Mouse (Mus musculus) heart, embryonic 10.5 days (tissue): ENCODE results near the gene Snd1. TPM values are rescaled to one million over a fixed set of nuclear protein-coding genes. Genes with fewer than 3 reads are reported as not detected.

Source experiments
- DNase-seq: peaks from one replicate; pipeline ENCODE4 v3.0.0-alpha.2; 2017; ENCODE audit warnings: low spot score
- H3K27ac ChIP-seq: fragments of 300-500 bp; sonication (generic); 2 replicates; pipeline ENCODE4 v1.5.1; 2016; ENCODE audit warnings: mild to moderate bottlenecking
- H3K27me3 ChIP-seq: fragments of 300-500 bp; sonication (generic); 2 replicates; pipeline ENCODE4 v1.6.1; 2016; ENCODE audit warnings: mild to moderate bottlenecking; ENCODE audit not compliant: poor library complexity, insufficient read depth, severe bottlenecking
- H3K36me3 ChIP-seq: fragments of 300-500 bp; sonication (generic); 2 replicates; pipeline ENCODE4 v1.6.1; 2016; ENCODE audit warnings: mild to moderate bottlenecking, moderate library complexity
- H3K4me1 ChIP-seq: fragments of 300-500 bp; sonication (generic); 2 replicates; pipeline ENCODE4 v1.6.1; 2016; ENCODE audit warnings: mild to moderate bottlenecking
- H3K4me3 ChIP-seq: fragments of 300-500 bp; sonication (generic); 2 replicates; pipeline ENCODE4 v1.5.1; 2016; ENCODE audit warnings: mild to moderate bottlenecking, moderate library complexity
- H3K9me3 ChIP-seq: fragments of 300-500 bp; sonication (generic); 2 replicates; pipeline ENCODE4 v1.6.1; 2016; ENCODE audit warnings: mild to moderate bottlenecking, moderate library complexity
- WGBS: fragments of 180-500 bp; shearing (Covaris S2); methylation state at CpG from one replicate; pipeline ENCODE4 v1.1.7; 2016; 5-methylcytosine and 5-hydroxymethylcytosine counted together
- polyA plus RNA-seq: library from polyadenylated mRNA; unstranded; fragments of >200 nt; fragmentation: Nextera tagmentation; extraction: Ambion mirVana; gene quantifications from 2 replicates; pipeline ENCODE4 v1.2.1, GENCODE M21; 2016

The Snd1 gene
- polyA plus RNA-seq, 1 experiment from 2014 or later: 120 TPM

DNA sequence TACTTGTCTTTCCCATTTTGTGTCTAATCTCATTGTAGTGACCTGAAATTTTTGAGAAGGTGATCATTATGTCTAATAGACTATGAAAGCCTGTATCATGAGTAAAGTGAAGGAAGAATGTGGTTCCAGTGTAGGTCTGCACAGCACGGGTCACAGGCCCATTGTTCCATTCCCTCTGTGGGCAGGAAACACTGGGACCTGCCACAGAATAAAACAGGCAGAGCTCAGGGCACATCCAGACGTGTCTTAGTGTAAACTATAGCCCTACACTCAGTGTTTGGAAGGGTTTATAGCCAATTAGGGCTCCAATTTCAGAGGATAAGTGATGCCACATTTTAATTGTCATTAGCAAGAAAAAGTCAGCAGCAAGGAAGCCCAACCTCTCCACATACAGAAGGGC lies 386.0 kb downstream of the Snd1 start:
- peaks cover 45% of the 10 kb centered on the region for H3K4me1 ChIP-seq
- H3K9me3 ChIP-seq: no peaks in the 10 kb centered on the region
- H3K27me3 ChIP-seq: no peaks in the 10 kb centered on the region
- no peak for DNase-seq
- no peak overlapping the region for H3K27ac ChIP-seq
- no peak overlapping the region for H3K4me3 ChIP-seq
- 62% methylated on average over 2 of the region's 2 CpGs for WGBS
- no peaks in the 10 kb centered on the region for H3K36me3 ChIP-seq

DNA sequence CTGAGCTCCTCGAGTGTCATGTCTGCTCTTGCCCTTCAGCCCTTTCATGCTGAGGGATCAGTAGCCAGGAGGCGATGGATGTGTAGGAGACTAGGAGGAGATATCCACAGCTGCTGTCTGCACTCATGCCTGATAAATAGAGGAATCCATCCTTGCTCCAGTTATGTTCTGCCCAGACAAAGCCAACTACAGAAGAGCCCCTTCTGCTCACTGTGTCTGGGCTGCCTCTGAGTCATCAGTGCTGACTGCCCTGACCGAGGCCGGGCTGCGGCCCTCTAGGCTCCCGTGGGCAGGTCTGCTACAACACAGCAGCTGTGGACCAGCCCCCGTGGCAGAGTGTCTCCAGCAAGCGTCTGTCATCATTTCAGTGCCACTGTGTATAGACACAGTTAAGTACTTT lies 387.4 kb downstream of the Snd1 start:
- H3K4me3 ChIP-seq: no peak overlapping the region
- 0 out of 2 replicates have a peak overlapping the region, but pooled peaks have one; percentile 22 for H3K27ac ChIP-seq
- H3K27me3 ChIP-seq: no peaks in the 10 kb centered on the region
- H3K36me3 ChIP-seq: no peaks in the 10 kb centered on the region
- H3K4me1 ChIP-seq: peaks cover 40% of the 10 kb centered on the region
- 46% methylated on average over 8 of the region's 8 CpGs for WGBS
- DNase-seq: no peak
- H3K9me3 ChIP-seq: no peaks in the 10 kb centered on the region

DNA sequence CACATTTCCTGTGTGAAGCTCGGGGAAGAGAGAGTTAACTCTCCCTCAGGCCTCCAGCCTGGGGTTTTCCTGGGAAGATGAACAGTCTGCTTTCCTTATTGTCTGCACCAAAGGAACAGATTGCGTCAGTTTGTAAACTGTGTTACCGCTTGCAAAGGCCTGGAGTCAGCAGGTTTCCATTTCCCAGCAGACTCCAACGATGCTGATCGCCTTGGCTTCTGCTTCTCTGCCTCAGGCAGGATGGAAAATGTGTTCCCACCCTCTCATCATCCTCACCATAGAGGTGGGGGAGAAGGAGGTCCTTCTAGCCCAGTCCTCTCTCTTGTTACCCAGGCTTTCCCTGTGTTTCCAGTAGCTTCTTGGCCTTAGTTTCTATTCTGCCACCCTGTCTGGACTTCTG lies 389.7 kb downstream of the Snd1 start:
- Histone ChIP-seq H3K9me3 (no peaks in the 10 kb centered on the region), H3K4me3 (no peak overlapping the region), H3K27me3 (no peaks in the 10 kb centered on the region), H3K27ac (no peak overlapping the region), H3K4me1 (peaks cover 35% of the 10 kb centered on the region), H3K36me3 (no peaks in the 10 kb centered on the region)
- 66% methylated on average over 5 of the region's 5 CpGs for WGBS
- no peak for DNase-seq

DNA sequence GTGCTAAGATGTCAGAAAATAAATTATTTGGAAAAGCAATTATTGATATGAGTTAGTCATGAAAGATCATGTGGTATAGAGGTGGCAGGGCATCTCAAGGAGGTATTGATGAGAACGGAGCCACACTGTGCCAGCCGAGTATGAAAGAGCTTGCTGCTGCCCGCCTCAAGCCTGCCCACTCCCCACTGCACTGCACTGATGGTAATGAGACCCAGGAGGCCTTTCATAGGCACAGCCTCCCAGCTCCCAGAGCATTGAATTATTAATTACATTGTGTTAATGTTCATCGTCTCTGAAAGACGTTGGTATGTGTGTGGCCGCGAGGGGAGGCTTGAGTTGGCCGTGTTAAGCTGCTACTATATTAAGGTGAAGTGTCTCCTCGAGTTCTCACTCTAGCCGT lies 390.2 kb downstream of the Snd1 start:
- H3K27ac ChIP-seq: no peak overlapping the region
- 84% methylated on average over 10 of the region's 10 CpGs for WGBS

DNA sequence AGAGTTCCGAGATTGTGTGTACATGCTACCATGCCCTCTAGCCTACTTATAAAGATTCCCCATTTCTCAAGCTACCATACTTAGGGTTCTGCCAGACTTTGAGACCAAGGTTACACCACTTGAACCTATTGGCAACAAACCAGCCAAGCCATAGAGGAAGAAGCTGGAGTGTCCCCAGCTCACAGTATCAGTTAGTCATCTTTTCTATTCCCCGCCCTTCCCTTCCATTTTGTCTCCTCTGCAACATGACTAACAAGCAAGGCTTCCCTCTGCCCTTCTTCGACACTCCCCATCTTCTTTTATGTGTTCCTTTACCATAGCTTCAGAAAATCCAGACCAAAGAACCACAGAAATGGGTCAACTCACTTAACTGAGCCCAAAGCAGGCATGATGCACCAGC lies 391.3 kb downstream of the Snd1 start:
- peaks cover 32% of the 10 kb centered on the region for H3K4me1 ChIP-seq
- no peaks in the 10 kb centered on the region for H3K9me3 ChIP-seq
- no peak for DNase-seq
- H3K27ac ChIP-seq: no peak overlapping the region
- no peaks in the 10 kb centered on the region for H3K27me3 ChIP-seq
- no peaks in the 10 kb centered on the region for H3K36me3 ChIP-seq
- 94% methylated on average over 3 of the region's 3 CpGs for WGBS
- no peak overlapping the region for H3K4me3 ChIP-seq

More for the DNA sequence above, 390.2 kb downstream of the Snd1 start:
- Histone ChIP-seq H3K36me3 (no peaks in the 10 kb centered on the region), H3K9me3 (no peaks in the 10 kb centered on the region), H3K4me3 (no peak overlapping the region), H3K27me3 (no peaks in the 10 kb centered on the region), H3K4me1 (peaks cover 35% of the 10 kb centered on the region)
- DNase-seq: no peak

DNA sequence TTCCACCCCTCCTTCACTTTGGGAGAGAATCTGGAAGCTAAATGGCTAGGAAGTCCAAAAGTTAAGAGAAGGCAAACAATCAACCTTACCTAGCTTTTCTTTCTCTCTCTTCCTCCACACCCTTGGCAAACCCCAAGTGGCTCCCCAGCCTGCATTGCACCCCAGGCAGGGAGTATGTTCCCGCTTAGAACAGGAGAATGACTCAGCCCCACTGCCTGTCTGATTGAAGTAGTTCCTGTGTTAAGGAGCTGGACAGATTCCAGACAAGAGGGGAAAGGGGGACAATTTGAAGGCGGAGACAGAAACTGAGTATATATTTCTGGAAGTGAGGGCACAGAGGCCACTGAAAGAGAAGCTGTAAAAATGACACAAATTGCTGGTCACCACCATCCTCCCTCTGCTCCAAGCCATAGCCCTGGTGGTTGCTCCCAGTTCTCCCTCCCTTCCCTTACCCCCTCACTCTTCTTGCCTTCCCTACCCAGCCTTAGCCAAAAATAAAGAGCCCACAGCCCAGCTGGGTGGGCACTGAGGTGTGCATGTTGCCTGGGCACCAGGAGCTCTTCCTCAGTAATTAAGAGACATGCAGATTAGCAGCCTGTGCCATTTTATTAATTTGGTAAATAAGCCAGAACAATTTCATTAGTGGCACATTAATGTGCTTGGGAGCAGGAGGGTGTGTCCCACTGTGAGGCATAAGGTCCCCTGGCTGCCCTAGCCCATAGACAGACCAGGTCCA lies 392.7 kb downstream of the Snd1 start:
- WGBS: 40% methylated on average over 2 of the region's 2 CpGs
- DNase-seq: no peak
- Histone ChIP-seq H3K9me3 (no peaks in the 10 kb centered on the region), H3K36me3 (no peaks in the 10 kb centered on the region), H3K27ac (0 out of 2 replicates have a peak overlapping the region, but pooled peaks have one; percentile 22), H3K4me3 (no peak overlapping the region), H3K4me1 (peaks cover 22% of the 10 kb centered on the region), H3K27me3 (no peaks in the 10 kb centered on the region)

DNA sequence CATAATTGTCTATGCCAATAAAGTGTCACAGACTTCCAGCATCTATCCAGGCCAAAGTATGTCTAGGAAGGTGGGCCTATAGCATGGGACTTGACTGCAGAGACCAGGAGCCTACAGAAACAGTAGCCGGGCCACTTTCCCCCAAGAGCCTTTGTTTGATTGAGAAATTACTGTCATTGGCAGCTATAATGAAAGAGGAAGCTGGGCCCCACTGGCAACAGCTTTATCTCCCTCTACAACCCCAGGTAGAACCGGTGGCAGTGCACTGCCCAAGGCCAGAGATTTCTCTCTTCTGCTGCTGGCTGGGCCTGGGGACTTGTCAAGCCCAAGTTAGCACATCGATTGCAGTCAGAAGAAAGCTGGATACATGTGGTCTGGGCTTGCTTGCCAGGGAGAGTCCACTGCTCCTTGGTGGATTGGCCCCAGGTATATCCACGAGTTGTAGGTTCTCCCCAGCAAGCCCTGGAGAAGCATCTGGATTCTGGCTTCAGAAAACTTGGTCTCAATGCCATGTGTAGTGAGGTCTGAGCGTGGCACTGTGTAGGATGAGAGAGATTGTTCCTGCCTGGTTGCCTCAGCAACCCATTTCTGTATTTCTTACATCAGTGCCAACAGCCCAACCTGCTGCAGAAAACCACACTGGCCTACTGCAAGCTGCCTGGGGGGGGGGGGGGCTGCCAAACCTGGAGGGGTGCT lies 396.9 kb downstream of the Snd1 start:
- Histone ChIP-seq H3K27ac (no peak overlapping the region), H3K27me3 (peaks cover 24% of the 10 kb centered on the region; the same call in 1 of the 2 replicates), H3K9me3 (no peaks in the 10 kb centered on the region), H3K4me1 (peaks cover 25% of the 10 kb centered on the region), H3K4me3 (no peak overlapping the region), H3K36me3 (peaks cover 11% of the 10 kb centered on the region; the same call in 1 of the 2 replicates)
- DNase-seq: no peak
- WGBS: 82% methylated on average over 5 of the region's 5 CpGs

DNA sequence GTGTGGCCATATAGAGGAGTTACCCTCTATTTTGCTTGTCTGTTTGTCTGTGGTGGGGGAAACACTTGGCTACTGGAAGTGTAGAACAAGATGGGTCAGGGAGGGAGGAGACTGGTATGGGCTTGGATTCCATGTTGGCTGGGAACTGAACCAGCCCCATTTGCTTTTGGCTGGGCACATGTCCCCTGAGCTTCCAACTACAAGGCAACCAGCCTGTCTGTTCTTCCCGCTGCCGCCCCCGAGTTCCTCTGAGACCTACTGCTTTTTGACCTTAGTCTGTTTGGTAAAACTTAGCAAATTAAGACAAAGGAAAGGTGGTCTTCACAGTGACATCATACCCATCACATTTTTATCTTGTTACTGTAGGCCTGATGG lies 397.5 kb downstream of the Snd1 start:
- H3K4me3 ChIP-seq: no peak overlapping the region
- peaks cover 23% of the 10 kb centered on the region for H3K4me1 ChIP-seq
- H3K27me3 ChIP-seq: peaks cover 27% of the 10 kb centered on the region; the same call in 1 of the 2 replicates
- H3K36me3 ChIP-seq: peaks cover 11% of the 10 kb centered on the region; the same call in 1 of the 2 replicates
- DNase-seq: no peak
- no peak overlapping the region for H3K27ac ChIP-seq
- WGBS: 88% methylated on average over 3 of the region's 3 CpGs
- no peaks in the 10 kb centered on the region for H3K9me3 ChIP-seq

DNA sequence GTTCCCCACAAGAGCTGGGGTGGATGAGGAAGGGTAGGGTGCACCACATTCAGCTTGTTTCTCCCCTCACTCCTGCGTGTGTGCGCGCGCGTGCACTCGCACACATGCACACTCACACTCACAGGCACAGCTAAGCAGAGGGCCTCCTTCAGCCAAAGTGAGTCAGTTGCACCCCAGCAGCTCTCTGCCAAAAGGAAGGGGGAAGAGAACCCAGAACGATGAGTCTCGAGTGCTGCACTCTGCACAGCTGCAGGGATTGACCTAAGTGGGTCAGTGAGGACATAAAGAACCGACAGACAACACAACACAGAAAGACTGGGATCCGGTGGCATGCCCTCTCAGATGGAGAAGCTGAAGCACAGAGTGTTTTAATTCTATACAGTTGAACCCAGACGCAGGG lies 399.1 kb downstream of the Snd1 start:
- Histone ChIP-seq H3K9me3 (no peaks in the 10 kb centered on the region), H3K27me3 (peaks cover 27% of the 10 kb centered on the region; the same call in 1 of the 2 replicates), H3K4me1 (peaks cover 31% of the 10 kb centered on the region), H3K4me3 (no peak overlapping the region), H3K36me3 (peaks cover 11% of the 10 kb centered on the region; the same call in 1 of the 2 replicates), H3K27ac (no peak overlapping the region)
- 88% methylated on average over 11 of the region's 11 CpGs for WGBS
- DNase-seq: no peak

DNA sequence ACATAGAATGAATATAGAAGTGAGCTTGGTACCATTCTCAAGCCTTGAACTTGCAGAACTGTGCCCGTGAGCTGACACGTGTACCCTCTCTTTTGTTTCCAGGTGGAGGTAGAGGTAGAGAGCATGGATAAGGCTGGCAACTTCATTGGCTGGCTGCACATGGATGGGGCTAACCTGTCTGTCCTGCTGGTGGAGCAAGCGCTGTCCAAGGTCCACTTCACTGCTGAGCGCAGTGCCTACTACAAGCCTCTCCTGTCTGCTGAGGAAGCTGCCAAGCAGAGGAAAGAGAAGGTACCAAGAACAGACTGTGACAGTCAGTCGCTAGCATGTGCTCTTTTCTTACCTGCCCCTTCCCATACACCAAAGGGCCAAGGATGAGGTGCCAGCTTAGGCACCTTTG lies 399.8 kb downstream of the Snd1 start:
- Histone ChIP-seq H3K9me3 (no peaks in the 10 kb centered on the region), H3K36me3 (peaks cover 11% of the 10 kb centered on the region; the same call in 1 of the 2 replicates), H3K4me1 (peaks cover 36% of the 10 kb centered on the region), H3K4me3 (no peak overlapping the region), H3K27me3 (peaks cover 27% of the 10 kb centered on the region; the same call in 1 of the 2 replicates), H3K27ac (no peak overlapping the region)
- DNase-seq: no peak
- WGBS: 88% methylated on average over 5 of the region's 5 CpGs

DNA sequence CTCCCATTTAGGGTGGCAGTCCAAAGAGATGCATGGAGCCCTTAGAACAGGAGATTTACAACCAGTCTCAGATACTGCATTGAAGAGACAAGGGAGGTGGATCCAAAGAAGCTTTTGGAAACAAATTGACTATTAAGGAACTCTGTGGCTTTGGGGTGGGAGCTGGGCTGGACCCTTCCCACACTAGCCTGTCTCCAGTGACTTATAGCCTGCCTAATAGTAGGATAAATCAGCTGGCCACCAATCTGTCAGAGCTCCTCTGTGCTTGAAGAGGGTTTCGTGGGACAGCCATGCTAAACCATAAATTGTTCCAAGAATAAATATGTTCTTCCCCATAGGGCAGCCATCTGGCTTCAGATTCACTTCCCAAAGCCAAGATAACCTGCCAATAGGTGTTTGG lies 400.4 kb downstream of the Snd1 start:
- peaks cover 15% of the 10 kb centered on the region for H3K36me3 ChIP-seq
- peaks cover 41% of the 10 kb centered on the region for H3K4me1 ChIP-seq
- H3K9me3 ChIP-seq: no peaks in the 10 kb centered on the region
- H3K27ac ChIP-seq: no peak overlapping the region
- peaks cover 27% of the 10 kb centered on the region; the same call in 1 of the 2 replicates for H3K27me3 ChIP-seq
- no peak overlapping the region for H3K4me3 ChIP-seq
- no peak for DNase-seq
- whole genome bisulfite sequencing: 91% methylated on average over 1 of the region's 1 CpGs

DNA sequence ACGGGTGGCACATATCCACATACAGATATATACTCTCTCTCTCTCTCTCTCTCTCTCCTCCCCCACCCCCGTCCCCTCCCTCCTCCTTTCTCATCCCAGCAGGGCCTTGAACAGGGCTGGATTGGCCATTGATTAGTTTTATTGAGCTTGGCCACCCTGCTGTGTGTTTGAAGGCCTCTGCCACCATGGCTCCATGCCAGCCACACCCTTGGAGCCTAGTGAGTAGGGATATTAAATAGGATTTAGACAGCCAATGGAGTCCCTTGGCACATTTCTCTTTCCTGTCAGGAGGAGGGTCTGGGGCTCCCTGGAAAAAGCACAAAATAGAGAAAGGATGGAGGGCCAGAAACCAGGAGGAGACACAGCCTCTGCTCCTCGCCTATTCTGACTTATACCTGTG lies 401.6 kb downstream of the Snd1 start:
- H3K4me3 ChIP-seq: no peak overlapping the region
- no peak for DNase-seq
- H3K4me1 ChIP-seq: peaks cover 51% of the 10 kb centered on the region
- WGBS: 71% methylated on average over 3 of the region's 3 CpGs
- peaks cover 18% of the 10 kb centered on the region for H3K36me3 ChIP-seq
- H3K27me3 ChIP-seq: peaks cover 31% of the 10 kb centered on the region; the same call in 1 of the 2 replicates
- no peak overlapping the region for H3K27ac ChIP-seq
- H3K9me3 ChIP-seq: no peaks in the 10 kb centered on the region

DNA sequence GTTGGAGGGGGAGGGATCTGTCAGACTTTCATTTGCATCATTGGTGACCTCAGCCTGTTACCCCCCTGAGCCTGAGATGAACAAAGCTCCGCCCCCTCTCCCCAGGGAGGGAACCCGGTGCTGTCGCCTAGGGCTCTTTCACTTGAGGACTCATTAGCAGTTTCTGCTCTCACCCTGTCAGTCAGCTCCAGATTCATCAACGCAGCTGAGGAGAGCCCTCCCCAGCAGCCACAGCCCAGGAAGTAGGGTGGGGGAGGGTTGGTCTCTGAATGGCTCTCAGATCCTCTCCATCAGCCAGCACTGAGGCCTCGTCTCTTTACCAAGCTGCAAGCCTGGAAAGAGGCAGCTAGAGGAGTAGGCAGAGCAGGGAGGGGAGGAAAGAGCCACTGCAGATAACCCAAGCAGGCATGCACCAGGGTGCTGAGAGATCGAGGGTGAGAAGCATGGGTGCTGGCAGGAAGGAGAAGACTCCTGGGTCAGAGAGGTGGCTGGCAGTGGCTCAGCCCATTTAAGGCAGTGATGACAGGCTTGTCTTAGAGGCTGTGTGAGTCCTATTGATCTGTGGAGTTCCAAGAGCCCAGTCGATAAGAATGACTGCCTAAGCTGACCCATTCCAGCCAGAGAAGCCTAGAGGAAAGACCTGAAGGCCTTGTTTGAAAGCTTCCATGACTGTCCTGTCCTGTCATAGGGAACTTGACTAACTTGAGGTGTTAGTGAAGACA lies 403.2 kb downstream of the Snd1 start:
- no peak overlapping the region for H3K4me3 ChIP-seq
- H3K27me3 ChIP-seq: peaks cover 31% of the 10 kb centered on the region; the same call in 1 of the 2 replicates
- DNase-seq: peak; percentile 81
- H3K9me3 ChIP-seq: no peaks in the 10 kb centered on the region
- H3K4me1 ChIP-seq: peaks cover 45% of the 10 kb centered on the region
- 6% methylated on average over 7 of the region's 7 CpGs for WGBS
- H3K36me3 ChIP-seq: peaks cover 32% of the 10 kb centered on the region
- 0 out of 2 replicates have a peak overlapping the region, but pooled peaks have one; percentile 31 for H3K27ac ChIP-seq
